Mouse (Mus musculus) forebrain, embryonic 11.5 days (tissue): Measurements from ENCODE around the gene Ndst2. TPM values are rescaled to one million over a fixed set of nuclear protein-coding genes. Genes with fewer than 3 reads are reported as not detected.
A peak's percentile ranks its signal among the peaks of the same experiment; 100 is the strongest.

ENCODE experiments used
- ATAC-seq: fragments of 200-750 bp; cut with Nextera tagmentation; replicated peaks from 2 replicates; pipeline ENCODE4 v1.8.0; 2017; ENCODE audit warnings: moderate TSS enrichment; ENCODE audit not compliant: low FRiP score
- DNase-seq: peaks from one replicate; pipeline ENCODE4 v3.0.0-alpha.2; 2017; ENCODE audit warnings: low spot score
- H3K27ac ChIP-seq: fragments of 300-500 bp; sonication (generic); 2 replicates; pipeline ENCODE4 v1.5.1; 2014; ENCODE audit warnings: low read depth, low read length
- H3K27me3 ChIP-seq: fragments of 300-500 bp; sonication (generic); 2 replicates; pipeline ENCODE4 v1.6.1; 2014; ENCODE audit warnings: mild to moderate bottlenecking, low read length, mixed read lengths; ENCODE audit not compliant: control insufficient read depth, insufficient read depth
- H3K36me3 ChIP-seq: fragments of 300-500 bp; sonication (generic); 2 replicates; pipeline ENCODE4 v1.6.1; 2014; ENCODE audit warnings: mild to moderate bottlenecking, low read length, moderate library complexity, mixed read lengths; ENCODE audit not compliant: control insufficient read depth, insufficient read depth
- H3K4me1 ChIP-seq: fragments of 300-500 bp; sonication (generic); replicated peaks from 2 replicates; pipeline ENCODE4 v1.6.1; 2014; ENCODE audit warnings: low read length, mixed read lengths; ENCODE audit not compliant: control insufficient read depth, insufficient read depth
- H3K4me2 ChIP-seq: fragments of 300-500 bp; sonication (generic); 2 replicates; pipeline ENCODE4 v1.6.1; 2014; ENCODE audit warnings: low read depth, mild to moderate bottlenecking, low read length, moderate library complexity, mixed read lengths; ENCODE audit not compliant: severe bottlenecking
- H3K4me3 ChIP-seq: fragments of 300-500 bp; sonication (generic); 2 replicates; pipeline ENCODE4 v1.5.1; 2014; ENCODE audit warnings: low read depth, low read length
- H3K9ac ChIP-seq: fragments of 300-500 bp; sonication (generic); 2 replicates; pipeline ENCODE4 v1.6.1; 2014; ENCODE audit warnings: low read length
- H3K9me3 ChIP-seq: fragments of 300-500 bp; sonication (generic); 2 replicates; pipeline ENCODE4 v1.6.1; 2016; ENCODE audit warnings: low read length, mixed read lengths; ENCODE audit not compliant: control insufficient read depth
- WGBS: fragments of 180-500 bp; shearing (Covaris S2); extraction: QIAGEN DNeasy Blood & Tissue Kit; methylation state at CpG from one replicate; pipeline ENCODE4 v1.1.7; 2014; 5-methylcytosine and 5-hydroxymethylcytosine counted together
- polyA plus RNA-seq: library from polyadenylated mRNA; unstranded; fragments of >200 nt; fragmentation: Nextera tagmentation; extraction: Ambion mirVana; gene quantifications from 2 replicates; pipeline ENCODE4 v1.2.1, GENCODE M21; 2014

The Ndst2 gene
- polyA plus RNA-seq, 1 experiment from 2014 or later: 25.7 TPM

DNA sequence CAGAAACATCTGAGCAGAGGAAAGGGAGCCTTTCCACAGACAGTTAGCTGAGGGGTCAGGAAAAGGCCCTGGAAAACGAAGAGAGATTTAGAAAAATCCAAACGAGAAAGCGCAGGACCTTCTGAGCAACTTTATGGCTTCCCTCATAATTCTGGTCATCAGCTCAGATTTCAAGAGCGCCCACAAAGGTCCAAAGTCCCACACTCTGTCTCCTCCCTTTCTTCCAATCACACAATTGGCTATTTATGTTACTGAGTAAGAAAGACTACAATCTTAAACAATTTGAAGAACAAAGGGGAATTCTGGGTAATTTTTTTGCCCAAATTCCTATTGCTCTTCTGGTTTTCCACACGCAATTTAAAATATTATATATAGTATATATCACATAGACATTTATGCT lies 16.1 kb upstream of the Ndst2 start:
- no peak overlapping the region for H3K4me2 ChIP-seq
- H3K4me3 ChIP-seq: no peak overlapping the region
- DNase-seq: no peak
- H3K36me3 ChIP-seq: no peaks in the 10 kb centered on the region
- no peak for ATAC-seq
- no peak overlapping the region for H3K27ac ChIP-seq
- H3K4me1 ChIP-seq: no peaks in the 10 kb centered on the region
- no peaks in the 10 kb centered on the region for H3K9me3 ChIP-seq
- H3K9ac ChIP-seq: no peak overlapping the region
- WGBS: 92% methylated on average over 5 of the region's 5 CpGs
- no peaks in the 10 kb centered on the region for H3K27me3 ChIP-seq

DNA sequence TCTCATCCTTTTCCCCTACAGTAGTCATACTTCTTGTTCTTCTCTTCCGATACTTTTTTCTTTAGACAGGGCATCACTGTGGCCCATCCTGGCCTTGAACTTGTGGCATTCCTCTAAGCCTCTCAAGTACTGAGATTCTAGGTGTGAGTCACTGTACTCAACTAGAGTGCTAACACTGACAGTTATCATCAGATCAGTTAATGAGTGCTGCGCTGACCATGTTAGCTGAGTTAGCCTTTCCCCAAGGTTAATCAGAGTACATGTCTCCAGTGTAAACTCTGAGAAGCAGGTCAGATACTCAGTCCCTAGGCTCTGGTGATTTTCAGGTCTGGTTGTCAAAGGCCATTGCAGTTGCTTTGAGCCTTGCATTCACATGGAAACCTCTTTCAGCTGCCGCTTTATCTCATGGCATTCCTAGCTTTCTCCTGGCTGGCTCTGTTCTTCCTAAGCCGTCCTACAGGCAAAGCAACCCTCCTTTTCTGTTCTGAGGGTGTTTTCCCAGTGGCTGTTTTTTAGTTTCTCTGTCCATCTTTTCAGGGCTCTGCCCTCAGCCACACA lies 15.2 kb upstream of the Ndst2 start:
- WGBS: 88% methylated on average over 4 of the region's 4 CpGs
- Histone ChIP-seq H3K27me3 (no peaks in the 10 kb centered on the region), H3K27ac (no peak overlapping the region), H3K4me2 (no peak overlapping the region), H3K9ac (no peak overlapping the region), H3K4me3 (no peak overlapping the region), H3K4me1 (no peaks in the 10 kb centered on the region), H3K9me3 (no peaks in the 10 kb centered on the region), H3K36me3 (no peaks in the 10 kb centered on the region)
- DNase-seq (no peak), ATAC-seq (no peak)

DNA sequence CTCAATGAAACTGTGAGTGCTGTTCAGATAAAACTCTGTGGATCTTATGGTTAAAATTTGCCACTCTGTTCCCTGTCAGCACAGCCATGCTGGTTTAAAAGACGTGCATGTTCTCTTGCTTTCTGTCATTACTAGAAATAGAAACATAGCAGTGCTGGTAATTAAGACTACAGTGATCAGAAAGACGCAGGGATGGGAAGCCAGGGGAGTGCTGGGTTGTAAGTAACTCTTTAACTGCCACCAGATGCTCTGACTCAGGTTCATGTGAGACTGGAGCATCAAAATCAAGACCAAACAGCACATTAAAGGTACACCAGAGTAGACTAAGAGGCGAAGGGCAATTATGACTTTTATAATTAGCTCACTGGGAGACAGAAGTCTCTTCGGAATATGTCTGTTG lies 14.0 kb upstream of the Ndst2 start:
- WGBS: 88% methylated on average over 4 of the region's 4 CpGs
- no peak overlapping the region for H3K9ac ChIP-seq
- DNase-seq (no peak), ATAC-seq (no peak)
- no peaks in the 10 kb centered on the region; the same call in 1 of the 2 replicates for H3K36me3 ChIP-seq
- no peaks in the 10 kb centered on the region for H3K4me1 ChIP-seq
- H3K4me3 ChIP-seq: no peak overlapping the region
- no peak overlapping the region for H3K4me2 ChIP-seq
- H3K9me3 ChIP-seq: no peaks in the 10 kb centered on the region
- H3K27ac ChIP-seq: no peak overlapping the region
- no peaks in the 10 kb centered on the region for H3K27me3 ChIP-seq

DNA sequence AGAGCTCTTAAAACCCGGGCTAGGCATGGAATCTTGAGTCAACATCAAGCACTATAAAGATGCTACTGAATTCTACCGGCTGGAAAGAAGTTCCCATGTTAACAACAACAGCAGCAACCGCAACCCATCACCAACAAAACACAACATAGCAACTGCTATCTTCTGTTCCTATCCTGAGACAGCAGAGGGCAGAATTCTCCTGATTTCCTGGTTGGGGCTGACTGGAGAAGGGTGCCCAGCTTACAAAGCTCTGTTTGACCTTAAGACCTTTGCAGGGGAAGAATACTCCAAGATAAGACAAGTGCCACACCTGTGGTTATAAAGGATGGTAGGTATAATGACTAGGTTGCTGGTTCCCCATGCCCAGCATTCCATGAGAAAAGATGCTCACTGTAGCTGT lies 12.6 kb upstream of the Ndst2 start:
- 88% methylated on average over 3 of the region's 3 CpGs for WGBS
- no peaks in the 10 kb centered on the region for H3K4me1 ChIP-seq
- H3K36me3 ChIP-seq: no peaks in the 10 kb centered on the region; the same call in 1 of the 2 replicates
- no peak for DNase-seq
- H3K4me2 ChIP-seq: no peak overlapping the region
- H3K9me3 ChIP-seq: no peaks in the 10 kb centered on the region
- no peak overlapping the region for H3K4me3 ChIP-seq
- no peak overlapping the region for H3K9ac ChIP-seq
- H3K27me3 ChIP-seq: no peaks in the 10 kb centered on the region
- H3K27ac ChIP-seq: no peak overlapping the region
- no peak for ATAC-seq

DNA sequence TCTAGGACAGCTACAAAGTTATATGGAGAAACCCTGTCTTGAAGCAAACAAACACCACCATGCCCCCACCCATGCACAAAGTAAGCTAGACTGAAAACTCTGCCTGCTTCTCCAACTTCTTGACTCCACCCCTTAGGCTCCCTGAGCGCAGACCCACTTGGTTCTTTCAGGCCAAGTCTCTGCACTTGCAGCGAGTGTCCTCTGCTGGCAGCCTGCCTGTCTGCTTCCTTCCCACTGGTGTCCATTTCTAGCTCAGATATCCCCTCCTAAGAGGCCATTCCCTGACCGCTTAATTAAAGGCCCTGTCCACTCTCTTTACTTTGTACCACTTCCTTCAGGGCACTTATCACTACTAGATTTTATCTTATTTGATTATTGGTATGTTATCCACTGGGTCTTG lies 9.3 kb upstream of the Ndst2 start:
- WGBS: 87% methylated on average over 3 of the region's 3 CpGs
- Histone ChIP-seq H3K9me3 (no peaks in the 10 kb centered on the region), H3K27me3 (no peaks in the 10 kb centered on the region), H3K4me1 (no peaks in the 10 kb centered on the region), H3K4me3 (no peak overlapping the region), H3K36me3 (no peaks in the 10 kb centered on the region; the same call in 1 of the 2 replicates), H3K4me2 (no peak overlapping the region), H3K27ac (no peak overlapping the region), H3K9ac (no peak overlapping the region)
- DNase-seq: no peak
- ATAC-seq: no peak

GRCm38 (mm10) chr14:20741301-20741700 lies 6.9 kb upstream of the Ndst2 start:
- H3K9me3 ChIP-seq: no peaks in the 10 kb centered on the region
- H3K36me3 ChIP-seq: no peaks in the 10 kb centered on the region; the same call in 1 of the 2 replicates
- no peak overlapping the region for H3K4me3 ChIP-seq
- ATAC-seq (no peak), DNase-seq (no peak)
- no peak overlapping the region for H3K27ac ChIP-seq
- no peak overlapping the region for H3K4me2 ChIP-seq
- H3K9ac ChIP-seq: no peak overlapping the region
- no peaks in the 10 kb centered on the region for H3K4me1 ChIP-seq
- no peaks in the 10 kb centered on the region for H3K27me3 ChIP-seq
- WGBS: 93% methylated on average over 9 of the region's 9 CpGs

- no peaks in the 10 kb centered on the region for H3K9me3 ChIP-seq
- H3K4me1 ChIP-seq: no peaks in the 10 kb centered on the region
- H3K4me2 ChIP-seq: no peak overlapping the region
- no peak for ATAC-seq
- no peaks in the 10 kb centered on the region for H3K27me3 ChIP-seq
- WGBS: 94% methylated on average over 8 of the region's 8 CpGs
- no peak for DNase-seq
- H3K4me3 ChIP-seq: no peak overlapping the region
- H3K27ac ChIP-seq: no peak overlapping the region
- H3K9ac ChIP-seq: no peak overlapping the region
- H3K36me3 ChIP-seq: no peaks in the 10 kb centered on the region; the same call in 1 of the 2 replicates
Measured at GRCm38 (mm10) chr14:20738511-20738910, 4.1 kb upstream of the Ndst2 start.

- Histone ChIP-seq H3K9me3 (no peaks in the 10 kb centered on the region), H3K9ac (no peak overlapping the region), H3K27ac (no peak overlapping the region), H3K4me3 (no peak overlapping the region), H3K4me2 (no peak overlapping the region), H3K4me1 (no peaks in the 10 kb centered on the region), H3K27me3 (no peaks in the 10 kb centered on the region), H3K36me3 (no peaks in the 10 kb centered on the region; the same call in 1 of the 2 replicates)
- DNase-seq: peak; percentile 64
- ATAC-seq: no peak
- WGBS: 38% methylated on average over 14 of the region's 14 CpGs
Measured at GRCm38 (mm10) chr14:20737306-20737705, 2.9 kb upstream of the Ndst2 start.

GRCm38 (mm10) chr14:20735892-20736390 lies 1.6 kb upstream of the Ndst2 start:
- no peak overlapping the region for H3K4me3 ChIP-seq
- no peak overlapping the region for H3K4me2 ChIP-seq
- no peaks in the 10 kb centered on the region for H3K27me3 ChIP-seq
- no peaks in the 10 kb centered on the region for H3K9me3 ChIP-seq
- no peaks in the 10 kb centered on the region for H3K4me1 ChIP-seq
- 91% methylated on average over 13 of the region's 13 CpGs for WGBS
- H3K27ac ChIP-seq: no peak overlapping the region
- no peak overlapping the region for H3K9ac ChIP-seq
- DNase-seq (no peak), ATAC-seq (no peak)
- no peaks in the 10 kb centered on the region; the same call in 1 of the 2 replicates for H3K36me3 ChIP-seq
